Mouse (Mus musculus): ENCODE results near the gene Pla2g3. TPM values are rescaled to one million over a fixed set of nuclear protein-coding genes. Genes with fewer than 3 reads are reported as not detected.

Gene Pla2g3
- polyA plus RNA-seq, 1 experiment from 2014 or later, result 0.46 TPM

- Histone ChIP-seq H3K4me1 (ENCODE audit: insufficient read depth) (no peaks in the 10 kb centered on the region), H3K36me3 (ENCODE audit: insufficient read depth) (no peaks in the 10 kb centered on the region), H3K27me3 (ENCODE audit: insufficient read depth, low read length) (no peaks in the 10 kb centered on the region), H3K4me2 (peak overlapping the region; percentile 39), H3K9ac (peak overlapping the region; percentile 23; the same call in 1 of the 2 replicates), H3K27ac (ENCODE audit: low read depth) (no peak overlapping the region), H3K9me3 (ENCODE audit: low read depth, low read length) (no peaks in the 10 kb centered on the region), H3K4me3 (ENCODE audit: low read depth, low read length) (peak overlapping the region; percentile 14; the same call in 1 of the 2 replicates)
- no peak for TF ChIP-seq CTCF (IDR thresholded peaks at IDR 0.05; ENCODE audit: low read depth)
- ATAC-seq (ENCODE audit: insufficient read depth), result no peak
- no peak for DNase-seq
- 47% methylated on average over 11 of the region's 11 CpGs for WGBS
These were observed 15.9 kb downstream of the Pla2g3 start for GRCm38 (mm10) chr11:3503755-3504693.

- no peak for TF ChIP-seq CTCF (IDR thresholded peaks at IDR 0.05; ENCODE audit: low read depth)
- Histone ChIP-seq H3K36me3 (ENCODE audit: insufficient read depth) (no peaks in the 10 kb centered on the region), H3K27me3 (ENCODE audit: insufficient read depth, low read length) (no peaks in the 10 kb centered on the region), H3K4me1 (ENCODE audit: insufficient read depth) (no peaks in the 10 kb centered on the region), H3K4me3 (ENCODE audit: low read depth, low read length) (no peak overlapping the region), H3K27ac (ENCODE audit: low read depth) (no peak overlapping the region), H3K9ac (no peak overlapping the region), H3K9me3 (ENCODE audit: low read depth, low read length) (no peaks in the 10 kb centered on the region), H3K4me2 (no peak overlapping the region)
- WGBS, result 28% methylated on average over 7 of the region's 7 CpGs
- no peak for DNase-seq
- ATAC-seq (ENCODE audit: insufficient read depth), result no peak
These were observed 20.1 kb downstream of the Pla2g3 start for GRCm38 (mm10) chr11:3508226-3508625.

DNA sequence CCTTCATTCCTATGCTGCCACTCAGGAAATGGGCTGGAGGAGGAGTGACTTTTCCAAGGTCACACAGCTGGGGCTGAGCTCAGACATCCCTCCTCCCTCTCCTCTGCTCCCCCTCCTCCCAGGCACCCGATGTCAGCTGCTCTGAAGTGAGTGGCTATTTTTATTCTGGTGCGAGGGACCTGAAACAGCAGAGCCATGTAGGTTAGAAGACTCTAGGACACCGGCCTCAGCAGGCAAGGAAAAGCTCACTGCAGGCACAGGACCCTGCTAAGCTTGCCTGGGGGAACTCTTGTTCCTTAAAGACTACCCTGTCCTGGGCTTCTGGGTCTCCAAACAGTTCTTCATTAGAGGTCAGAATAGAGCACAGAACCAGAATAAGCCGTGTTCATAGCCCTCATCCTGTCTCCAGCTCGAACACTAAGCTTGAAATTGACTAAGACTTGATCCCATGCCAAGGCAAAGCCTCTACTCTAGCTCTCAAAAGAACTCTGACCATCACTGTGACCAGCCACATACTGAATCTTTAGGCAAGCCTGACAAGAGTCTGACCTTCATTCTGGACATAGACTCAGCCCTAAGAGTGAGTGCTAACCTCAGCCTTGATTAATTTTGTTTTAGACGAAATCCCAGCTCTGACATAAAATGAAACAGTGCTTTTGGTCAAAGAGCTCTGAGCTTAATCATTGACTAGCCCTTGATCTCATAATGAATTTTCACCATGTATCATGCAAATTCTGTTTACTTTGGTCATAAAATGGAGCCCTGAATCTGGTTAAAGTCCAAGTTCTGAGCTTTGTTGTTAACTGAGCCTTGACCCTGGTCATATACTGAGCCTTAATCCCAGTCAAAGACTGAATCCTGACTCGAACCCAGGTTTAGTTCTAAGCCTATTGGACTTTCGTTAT, 21.3 kb downstream of the Pla2g3 start:
- ATAC-seq (ENCODE audit: insufficient read depth) (no peak), DNase-seq (no peak)
- WGBS, result 58% methylated on average over 8 of the region's 8 CpGs
- no peaks in the 10 kb centered on the region for H3K4me1 ChIP-seq (ENCODE audit: insufficient read depth)
- no peak overlapping the region for H3K4me2 ChIP-seq
- no peak for TF ChIP-seq CTCF (IDR thresholded peaks at IDR 0.05; ENCODE audit: low read depth)
- no peaks in the 10 kb centered on the region for H3K9me3 ChIP-seq (ENCODE audit: low read depth, low read length)
- no peaks in the 10 kb centered on the region for H3K36me3 ChIP-seq (ENCODE audit: insufficient read depth)
- no peak overlapping the region for H3K27ac ChIP-seq (ENCODE audit: low read depth)
- no peak overlapping the region for H3K9ac ChIP-seq
- no peaks in the 10 kb centered on the region for H3K27me3 ChIP-seq (ENCODE audit: insufficient read depth, low read length)
- H3K4me3 ChIP-seq (ENCODE audit: low read depth, low read length), result no peak overlapping the region

- H3K27ac ChIP-seq (ENCODE audit: low read depth), result no peak overlapping the region
- 78% methylated on average over 2 of the region's 2 CpGs for WGBS
- no peak overlapping the region for H3K9ac ChIP-seq
- H3K4me3 ChIP-seq (ENCODE audit: low read depth, low read length), result no peak overlapping the region
- no peak overlapping the region for H3K4me2 ChIP-seq
- H3K4me1 ChIP-seq (ENCODE audit: insufficient read depth), result no peaks in the 10 kb centered on the region
- no peaks in the 10 kb centered on the region for H3K36me3 ChIP-seq (ENCODE audit: insufficient read depth)
- H3K9me3 ChIP-seq (ENCODE audit: low read depth, low read length), result no peaks in the 10 kb centered on the region
- ATAC-seq (ENCODE audit: insufficient read depth) (no peak), DNase-seq (no peak)
- TF ChIP-seq CTCF (IDR thresholded peaks at IDR 0.05; ENCODE audit: low read depth), result no peak
- no peaks in the 10 kb centered on the region for H3K27me3 ChIP-seq (ENCODE audit: insufficient read depth, low read length)
These were observed 22.2 kb downstream of the Pla2g3 start for GRCm38 (mm10) chr11:3510321-3510720.

DNA sequence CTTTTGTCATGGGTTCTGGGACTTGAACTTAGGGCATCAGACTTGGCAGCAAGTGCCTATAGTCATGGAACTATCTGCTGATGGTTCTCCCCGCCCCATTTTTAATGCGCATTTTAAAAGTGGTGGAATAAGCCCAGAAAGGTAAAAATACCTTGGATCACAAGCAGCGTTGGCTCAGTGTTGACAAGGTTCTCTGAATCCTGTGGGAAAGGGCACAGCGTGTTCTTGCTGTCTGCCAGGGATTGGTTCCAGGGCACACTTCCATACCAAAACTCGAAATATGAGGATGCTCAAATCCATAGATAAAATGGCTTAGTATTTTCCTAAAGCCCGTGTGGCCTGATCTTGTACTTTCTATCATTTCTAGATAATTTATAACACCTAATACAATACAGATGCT, 25.2 kb downstream of the Pla2g3 start:
- Histone ChIP-seq H3K9ac (no peak overlapping the region), H3K9me3 (ENCODE audit: low read depth, low read length) (no peaks in the 10 kb centered on the region), H3K4me3 (ENCODE audit: low read depth, low read length) (no peak overlapping the region), H3K27ac (ENCODE audit: low read depth) (no peak overlapping the region), H3K27me3 (ENCODE audit: insufficient read depth, low read length) (peaks cover 7% of the 10 kb centered on the region; the same call in 1 of the 2 replicates), H3K4me1 (ENCODE audit: insufficient read depth) (peaks cover 12% of the 10 kb centered on the region; the same call in 1 of the 2 replicates), H3K4me2 (no peak overlapping the region), H3K36me3 (ENCODE audit: insufficient read depth) (no peaks in the 10 kb centered on the region)
- TF ChIP-seq CTCF (IDR thresholded peaks at IDR 0.05; ENCODE audit: low read depth), result no peak
- DNase-seq (no peak), ATAC-seq (ENCODE audit: insufficient read depth) (no peak)
- 81% methylated on average over 6 of the region's 6 CpGs for WGBS

DNA sequence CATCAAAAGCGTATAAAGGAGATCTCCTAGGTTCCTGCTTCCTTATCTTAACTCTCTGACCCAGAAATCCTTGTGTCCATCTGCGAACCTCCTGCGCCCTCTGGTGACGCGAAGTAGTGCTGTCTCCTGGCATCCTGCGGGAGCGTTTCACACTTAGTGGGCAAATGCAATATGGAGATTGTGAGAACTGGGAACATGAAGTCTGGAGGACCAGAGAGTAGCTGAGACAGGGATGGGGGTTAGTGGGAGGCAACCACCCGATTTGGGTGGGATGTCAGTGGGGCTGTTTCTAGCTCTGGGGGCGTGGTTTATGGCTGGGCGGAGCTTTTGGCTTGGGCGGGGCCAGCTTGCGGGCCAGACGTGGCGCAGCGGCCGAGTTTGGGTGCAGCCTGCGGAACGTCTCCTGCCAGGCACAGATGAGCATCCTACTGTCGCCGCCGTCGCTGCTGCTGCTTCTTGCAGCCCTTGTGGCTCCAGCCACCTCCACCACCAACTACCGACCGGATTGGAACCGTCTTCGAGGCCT, 26.5 kb downstream of the Pla2g3 start, which contains the start of gene Selenom:
TSS of gene Selenom (plus strand) at position 156 of the 526 bp plus-strand sequence.
- H3K4me2 ChIP-seq, result peak within 1 kb of the TSS; percentile 77
- H3K9ac ChIP-seq, result peak within 1 kb of the TSS; percentile 62
- H3K4me1 ChIP-seq (ENCODE audit: insufficient read depth), result peaks cover 12% of the 10 kb centered on the region; the same call in 1 of the 2 replicates
- ATAC-seq (ENCODE audit: insufficient read depth) (peak; percentile 68), DNase-seq (peak; percentile 95)
- no peak within 1 kb of the TSS for H3K27ac ChIP-seq (ENCODE audit: low read depth)
- peaks cover 8% of the 10 kb centered on the region; the same call in 1 of the 2 replicates for H3K36me3 ChIP-seq (ENCODE audit: insufficient read depth)
- H3K9me3 ChIP-seq (ENCODE audit: low read depth, low read length), result no peaks in the 10 kb centered on the region
- WGBS, result 1% methylated on average over 26 of the region's 26 CpGs
- peak within 1 kb of the TSS; percentile 57 for H3K4me3 ChIP-seq (ENCODE audit: low read depth, low read length)
- peak; percentile 97 for TF ChIP-seq CTCF (IDR thresholded peaks at IDR 0.05; ENCODE audit: low read depth)
- H3K27me3 ChIP-seq (ENCODE audit: insufficient read depth, low read length), result peaks cover 7% of the 10 kb centered on the region; the same call in 1 of the 2 replicates

Data from lung, embryonic 14.5 days (tissue).